17 mouse cellular contexts compared by ENCODE assay signal in genomic region chr1:19458646-19459441, GRCm38 (mm10).
DNase-seq lines count a peak whose midpoint lies in the region; ATAC-seq and TF ChIP-seq lines count a peak whose summit lies in the region.
"Had no signal": no experiment of that assay in that cellular context is flagged by ENCODE, and none has a peak within 500 bp of the region (broad histone marks: within the 10 kb centered on the region; RNA-seq: fewer than 3 reads in every experiment).

No protein-coding gene starts in this region.

- no peak overlapping the region for H3K4me3 ChIP-seq in intestine, embryonic 14.5 days (ENCODE audit: low read depth, low read length)
- no peak overlapping the region for H3K4me3 ChIP-seq in intestine, embryonic 15.5 days (replicated peaks)
- no peak overlapping the region for H3K4me3 ChIP-seq in limb, embryonic 14.5 days (replicated peaks; ENCODE audit: low read length)
- H3K4me3 ChIP-seq: forebrain, embryonic 13.5 days; heart, embryonic 12.5 days; hindbrain, embryonic 15.5 days; megakaryocyte, embryonic 14.5 days had no signal

- TF ChIP-seq POLR2A in limb, embryonic 14.5 days (IDR thresholded peaks at IDR 0.05; ENCODE audit: borderline replicate concordance, extremely low read depth, insufficient read depth, insufficient read length): no peak

- WGBS in intestine, embryonic 14.5 days: 39% methylated on average over 14 of the region's 14 CpGs
- WGBS in intestine, embryonic 15.5 days: 52% methylated on average over 14 of the region's 14 CpGs
- 40% methylated on average over 14 of the region's 14 CpGs for WGBS in limb, embryonic 14.5 days

- H3K9me3 ChIP-seq in intestine, embryonic 14.5 days (ENCODE audit: control insufficient read depth, low read length): no peaks in the 10 kb centered on the region
- no peaks in the 10 kb centered on the region for H3K9me3 ChIP-seq in intestine, embryonic 15.5 days
- H3K9me3 ChIP-seq in limb, embryonic 14.5 days (ENCODE audit: control insufficient read depth, low read length): no peaks in the 10 kb centered on the region
- H3K9me3 ChIP-seq: forebrain, embryonic 13.5 days; heart, embryonic 12.5 days; hindbrain, embryonic 15.5 days had no signal

- no peaks in the 10 kb centered on the region for H3K36me3 ChIP-seq in intestine, embryonic 14.5 days (ENCODE audit: control insufficient read depth, insufficient read depth, low read length)
- no peaks in the 10 kb centered on the region for H3K36me3 ChIP-seq in intestine, embryonic 15.5 days
- H3K36me3 ChIP-seq in limb, embryonic 14.5 days (ENCODE audit: control insufficient read depth, insufficient read depth, low read length): no peaks in the 10 kb centered on the region
- H3K36me3 ChIP-seq: heart, embryonic 12.5 days; hindbrain, embryonic 15.5 days had no signal

- H3K4me2 ChIP-seq in intestine, embryonic 14.5 days (ENCODE audit: low read length): 0 out of 2 replicates have a peak overlapping the region, but pooled peaks have one; percentile 3
- H3K4me2 ChIP-seq in intestine, embryonic 15.5 days (replicated peaks): no peak overlapping the region
- H3K4me2 ChIP-seq in limb, embryonic 14.5 days (replicated peaks; ENCODE audit: low read depth, low read length, severe bottlenecking): no peak overlapping the region
- H3K4me2 ChIP-seq: forebrain, embryonic 13.5 days; heart, embryonic 12.5 days; hindbrain, embryonic 15.5 days had no signal

- no peak for DNase-seq in intestine, embryonic 14.5 days (ENCODE audit: low spot score)
- DNase-seq in kidney, adult 18-20 months: peak; percentile 51
- peak; percentile 31 for DNase-seq in kidney, postnatal 14 days
- peak; percentile 29 for DNase-seq in limb, embryonic 14.5 days (ENCODE audit: low spot score)
- DNase-seq in cerebellum, adult 11-12 months: no peak
- no peak for DNase-seq in gastrocnemius, adult 8-10 months (ENCODE audit: low spot score in 2 of 2)
- no peak for DNase-seq in adrenal gland, postnatal 14 days
- DNase-seq: adrenal gland, adult 8-10 months; cerebellum, adult 2 months; heart, postnatal 36 days; lung, postnatal 14 days had no signal

- ATAC-seq in intestine, embryonic 14.5 days (replicated peaks; ENCODE audit: low FRiP score, low TSS enrichment, low read depth): no peak
- ATAC-seq in intestine, embryonic 15.5 days: no peak
- no peak for ATAC-seq in limb, embryonic 14.5 days (ENCODE audit: low FRiP score, low read depth)
- ATAC-seq: forebrain, embryonic 13.5 days had no signal

- no peaks in the 10 kb centered on the region for H3K27me3 ChIP-seq in intestine, embryonic 14.5 days (replicated peaks; ENCODE audit: control insufficient read depth, insufficient read depth, low read length)
- H3K27me3 ChIP-seq in intestine, embryonic 15.5 days (replicated peaks): no peaks in the 10 kb centered on the region
- no peaks in the 10 kb centered on the region for H3K27me3 ChIP-seq in limb, embryonic 14.5 days (ENCODE audit: control insufficient read depth, insufficient read depth, low read length)
- H3K27me3 ChIP-seq: CH12.LX; forebrain, embryonic 13.5 days; heart, embryonic 12.5 days; hindbrain, embryonic 15.5 days; megakaryocyte, embryonic 14.5 days had no signal

- no peaks in the 10 kb centered on the region for H3K4me1 ChIP-seq in intestine, embryonic 14.5 days (replicated peaks; ENCODE audit: control insufficient read depth, insufficient read depth, low read length)
- no peaks in the 10 kb centered on the region for H3K4me1 ChIP-seq in intestine, embryonic 15.5 days (replicated peaks)
- H3K4me1 ChIP-seq in limb, embryonic 14.5 days (ENCODE audit: control insufficient read depth, insufficient read depth, low read length): no peaks in the 10 kb centered on the region
- H3K4me1 ChIP-seq: forebrain, embryonic 13.5 days; heart, embryonic 12.5 days; hindbrain, embryonic 15.5 days; megakaryocyte, embryonic 14.5 days had no signal

- H3K27ac ChIP-seq in intestine, embryonic 14.5 days (ENCODE audit: low read depth): no peak overlapping the region
- H3K27ac ChIP-seq in intestine, embryonic 15.5 days: no peak overlapping the region
- no peak overlapping the region for H3K27ac ChIP-seq in limb, embryonic 14.5 days (replicated peaks; ENCODE audit: low read depth, low read length)
- H3K27ac ChIP-seq: forebrain, embryonic 13.5 days; hindbrain, embryonic 15.5 days had no signal

- no peak overlapping the region for H3K9ac ChIP-seq in intestine, embryonic 14.5 days (ENCODE audit: low read length)
- no peak overlapping the region for H3K9ac ChIP-seq in intestine, embryonic 15.5 days
- H3K9ac ChIP-seq in limb, embryonic 14.5 days (ENCODE audit: low read depth, low read length, severe bottlenecking): no peak overlapping the region
- H3K9ac ChIP-seq: forebrain, embryonic 13.5 days; heart, embryonic 12.5 days; hindbrain, embryonic 15.5 days had no signal

Comparison
In these comparisons a context has a peak if more than half of its experiments do, and no peak if none do; other contexts are left out.
1. DNase-seq: peak in kidney, adult 18-20 months (single experiment), kidney, postnatal 14 days (single experiment) and limb, embryonic 14.5 days (single experiment); none in intestine, embryonic 14.5 days (single experiment), cerebellum, adult 11-12 months (single experiment), gastrocnemius, adult 8-10 months (0 of 2) and adrenal gland, postnatal 14 days (single experiment).